Mouse (Mus musculus) olfactory bulb, adult 2 months (tissue): ENCODE measurements around the gene Zfhx3.

ENCODE experiments used
- CTCF ChIP-seq: fragments of 200-500 bp; IDR thresholded peaks from 2 replicates; pipeline ENCODE4 v1.5.1; 2012; ENCODE audit warnings: low read depth, mild to moderate bottlenecking, low read length, moderate library complexity; ENCODE audit not compliant: insufficient read depth
- POLR2A ChIP-seq: fragments of 200-500 bp; IDR thresholded peaks from 2 replicates; pipeline ENCODE4 v1.6.1; 2012; ENCODE audit warnings: mild to moderate bottlenecking, low read depth, low read length, moderate library complexity; ENCODE audit not compliant: insufficient read depth

- no peak for TF ChIP-seq CTCF
- no peak for TF ChIP-seq POLR2A
Measured at GRCm38 (mm10) chr8:108706491-108706847, 764.0 kb downstream of the Zfhx3 start.
